Mouse (Mus musculus): ENCODE measurements around the gene Tiam2.
A peak's percentile ranks its signal among the peaks of the same experiment; 100 is the strongest.

Gene Tiam2

DNA sequence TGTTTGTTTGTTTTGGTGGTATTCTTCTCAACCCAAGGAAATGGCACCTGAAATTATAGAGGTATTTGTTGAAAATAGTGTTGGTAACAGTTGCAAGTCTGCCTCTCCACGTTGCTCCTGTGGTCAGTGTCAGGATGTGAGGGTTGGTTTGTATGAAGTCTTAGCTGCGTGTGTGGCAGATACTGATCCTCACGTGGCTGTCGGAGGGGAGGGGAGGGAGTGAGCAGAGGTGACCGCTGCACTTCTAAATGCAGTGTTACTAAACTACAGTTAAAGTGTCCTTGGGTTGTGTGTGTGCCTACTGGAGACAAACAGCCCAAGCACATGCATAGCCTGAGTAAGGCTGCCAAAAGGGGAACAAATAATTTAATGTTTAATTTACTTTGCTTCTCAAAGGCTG lies 164.7 kb downstream of the Tiam2 start:
- peak in 1 of 2 experiments; percentile 69 for DNase-seq (ENCODE audit: inconsistent age in 2 of 2, low spot score in 1 of 2)

DNA sequence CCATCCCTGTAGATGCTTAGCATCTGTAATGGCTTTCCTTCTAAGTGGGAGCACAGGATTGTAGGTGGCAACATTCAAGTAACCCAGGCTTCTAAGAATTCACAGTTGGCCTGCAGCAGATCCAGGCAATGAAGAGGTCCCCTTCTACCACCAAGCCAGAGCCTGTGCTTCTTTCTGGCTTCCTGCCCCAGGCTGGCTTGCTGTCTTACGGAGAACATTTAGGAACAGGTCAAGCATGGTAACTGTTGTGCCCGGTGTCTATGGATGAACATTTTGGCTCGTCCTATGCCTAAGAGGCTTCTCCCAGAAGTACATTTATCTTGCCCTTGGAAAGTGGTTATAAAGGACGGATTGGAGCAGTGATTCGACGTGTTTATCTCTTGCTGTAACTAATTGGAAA lies 165.3 kb downstream of the Tiam2 start:
- peak in 1 of 2 experiments; percentile 53 for DNase-seq (ENCODE audit: inconsistent age in 2 of 2, low spot score in 1 of 2)

DNA sequence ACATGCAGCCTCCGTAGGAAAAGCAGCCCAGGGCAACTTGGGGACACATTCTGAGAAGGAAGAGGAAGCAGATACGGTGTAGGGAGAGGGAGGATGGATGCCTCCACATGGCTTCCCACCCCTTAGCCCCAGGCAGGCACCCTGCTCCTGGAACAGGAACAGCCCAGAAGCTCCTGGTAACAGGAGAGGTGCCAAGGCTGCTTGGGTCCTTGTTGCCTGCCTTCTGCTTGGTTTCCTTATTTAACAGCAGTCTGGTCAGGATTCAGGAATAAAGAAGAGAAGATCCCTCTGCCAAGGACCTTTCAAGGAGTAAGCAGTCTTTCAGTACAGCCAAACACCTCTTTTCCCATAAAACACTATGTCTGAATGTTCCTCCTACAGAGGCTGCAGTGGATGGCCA lies 169.2 kb downstream of the Tiam2 start:
- no peak for DNase-seq (ENCODE audit: inconsistent age in 2 of 2, low spot score in 1 of 2)

DNA sequence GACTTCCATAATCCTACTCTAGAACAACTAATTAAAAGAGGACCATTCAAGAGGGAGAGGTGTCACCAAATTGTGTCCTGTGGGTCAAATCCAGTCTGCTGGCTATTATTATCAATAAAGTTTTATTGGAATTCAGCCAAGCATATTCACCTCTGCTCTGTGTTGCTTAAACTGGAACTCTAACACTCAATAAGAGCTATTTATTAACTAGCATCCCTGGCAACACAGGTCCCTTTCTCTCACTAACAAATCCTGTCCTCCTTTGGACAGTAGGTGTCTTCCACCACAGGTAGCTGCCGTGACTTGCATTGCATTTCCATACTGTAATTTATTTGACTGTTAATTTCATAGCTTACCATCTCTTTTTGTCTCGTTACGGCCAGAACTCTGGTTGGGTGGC lies 169.7 kb downstream of the Tiam2 start:
- DNase-seq (ENCODE audit: inconsistent age in 2 of 2, low spot score in 1 of 2): no peak

DNA sequence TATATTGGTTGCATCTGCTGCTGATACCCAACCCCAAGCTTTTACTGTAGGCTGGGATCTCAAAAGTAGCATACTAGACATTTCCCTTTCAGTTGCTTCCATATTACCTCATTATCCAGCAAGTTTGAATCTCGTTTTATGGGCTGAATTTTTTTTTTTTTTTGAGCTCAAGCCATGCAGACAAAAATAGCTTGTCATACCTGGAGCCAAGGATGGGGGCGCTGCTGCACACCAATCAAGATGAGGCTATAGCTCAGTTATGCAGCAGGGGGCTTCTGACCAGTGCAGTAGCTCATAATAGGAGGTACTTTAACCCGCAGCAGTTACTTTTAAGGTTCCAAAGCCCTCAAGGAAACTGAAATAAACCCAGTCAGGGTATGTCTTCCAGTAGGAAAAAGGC lies 171.7 kb downstream of the Tiam2 start:
- peak in 1 of 2 experiments; percentile 79 for DNase-seq (ENCODE audit: inconsistent age in 2 of 2, low spot score in 1 of 2)

DNA sequence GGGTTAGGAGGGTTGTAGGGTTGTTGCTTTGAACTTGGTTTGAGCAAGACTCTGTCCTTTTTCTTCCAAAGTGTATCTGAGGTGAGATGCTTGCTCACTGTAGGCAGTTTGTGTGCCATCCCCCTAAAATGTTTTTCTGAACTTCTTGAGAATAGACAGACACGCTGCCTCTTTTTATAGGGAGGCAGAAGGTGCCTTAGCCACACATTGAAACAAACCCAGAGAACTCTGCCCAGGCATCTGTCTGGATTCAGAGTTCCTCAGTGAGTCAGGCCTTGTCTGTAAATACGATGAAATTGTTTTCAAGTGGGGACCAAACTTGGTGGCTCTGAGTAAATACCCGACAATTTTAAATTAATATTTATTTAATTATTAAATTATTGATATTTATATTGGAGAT lies 172.2 kb downstream of the Tiam2 start:
- no peak for DNase-seq (ENCODE audit: inconsistent age in 2 of 2, low spot score in 1 of 2)

DNA sequence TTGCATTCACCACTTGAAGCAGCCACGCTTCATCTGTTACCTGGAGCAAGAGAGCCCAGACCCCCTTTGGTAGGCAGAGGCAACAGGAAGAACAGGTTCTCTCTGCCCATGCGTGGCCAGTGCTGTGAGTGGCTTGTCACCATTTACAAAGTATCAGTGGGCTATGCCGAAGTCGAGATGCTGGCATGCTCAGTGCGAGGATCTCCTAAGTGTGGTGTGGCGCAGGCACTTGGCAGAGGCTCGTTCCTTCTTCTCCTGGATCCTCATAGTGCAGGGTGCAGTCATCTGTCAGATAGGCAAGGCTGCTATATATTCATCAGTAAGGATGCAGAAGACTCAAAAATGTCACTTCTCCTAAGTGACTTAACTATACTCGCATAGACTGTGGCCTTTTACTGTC lies 173.1 kb downstream of the Tiam2 start:
- no peak for DNase-seq (ENCODE audit: inconsistent age in 2 of 2, low spot score in 1 of 2)

DNA sequence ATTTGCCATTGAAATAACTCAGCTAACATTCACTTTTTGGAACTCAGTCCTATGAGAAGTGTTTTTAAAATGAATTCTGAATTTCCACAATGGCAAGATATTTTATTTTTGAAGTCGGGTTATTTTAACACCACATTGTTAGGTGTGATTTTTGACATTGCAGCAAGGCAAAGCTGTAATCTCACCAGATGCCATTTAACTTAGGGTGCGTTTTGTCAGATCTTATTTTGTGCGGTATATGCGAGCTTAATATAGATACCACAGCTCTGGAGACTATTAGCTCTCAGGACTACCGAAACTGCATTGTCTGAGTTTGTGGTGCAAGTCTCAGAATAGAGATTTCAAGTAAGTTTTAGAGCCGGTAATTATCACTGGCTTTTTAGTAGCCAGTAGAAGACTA lies 173.7 kb downstream of the Tiam2 start:
- DNase-seq (ENCODE audit: inconsistent age in 2 of 2, low spot score in 1 of 2): no peak

DNA sequence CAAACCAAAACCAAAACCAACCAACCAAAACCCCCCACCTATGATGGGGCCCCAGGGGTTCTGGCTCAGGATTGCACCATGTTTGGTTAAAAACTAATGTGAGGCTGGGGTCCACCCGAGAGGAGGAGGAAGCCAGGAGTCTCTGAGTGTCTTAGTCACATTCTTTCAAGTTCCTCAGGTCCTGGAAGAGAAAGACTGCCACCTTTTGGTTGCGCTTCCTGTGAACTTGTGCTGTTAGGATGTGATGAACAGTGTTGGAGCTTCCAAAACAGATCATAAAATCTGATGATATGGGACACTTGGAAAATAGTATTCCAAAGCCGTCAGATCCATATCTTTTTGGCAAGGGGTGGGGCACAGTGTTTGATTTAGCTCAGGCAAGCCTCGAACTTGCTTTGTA lies 174.6 kb downstream of the Tiam2 start:
- DNase-seq (ENCODE audit: inconsistent age in 2 of 2, low spot score in 1 of 2): no peak

DNA sequence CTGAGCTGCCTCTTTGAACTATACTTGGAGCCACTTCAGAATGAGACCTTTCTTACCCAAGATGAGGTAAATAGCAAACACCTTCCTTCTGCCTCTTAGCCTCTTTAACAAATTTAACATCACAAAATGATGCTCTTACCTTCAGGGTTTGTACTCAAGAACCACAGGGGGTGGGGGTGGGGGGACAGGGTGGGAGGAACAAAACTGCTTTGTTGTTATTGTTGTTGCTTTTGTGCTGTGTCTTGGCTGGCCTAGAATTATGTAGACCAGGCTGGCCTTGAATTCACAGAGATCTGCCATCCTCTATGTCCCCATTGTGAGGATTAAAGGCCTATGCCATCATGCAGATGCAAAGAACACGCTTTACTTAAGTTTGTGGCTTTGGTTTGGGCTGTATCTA lies 179.3 kb downstream of the Tiam2 start:
- DNase-seq (ENCODE audit: inconsistent age in 2 of 2, low spot score in 1 of 2): no peak

DNA sequence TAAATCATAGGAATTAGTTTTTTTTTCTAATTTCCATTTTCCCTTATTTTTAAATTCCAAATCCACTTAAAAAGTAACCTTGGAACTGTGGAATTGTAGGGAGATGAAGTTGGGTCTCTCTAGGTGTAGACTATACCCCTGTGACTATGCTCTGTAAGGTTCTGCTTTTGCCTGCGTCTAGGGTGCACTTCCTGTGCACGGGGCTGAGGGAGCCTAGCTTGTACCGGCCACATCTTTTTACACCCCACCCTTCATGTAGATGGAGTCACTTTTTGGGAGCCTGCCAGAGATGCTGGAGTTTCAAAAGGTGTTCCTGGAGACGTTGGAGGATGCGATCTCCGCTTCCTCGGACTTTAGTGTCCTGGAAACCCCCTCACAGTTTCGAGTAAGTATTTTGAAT lies 180.1 kb downstream of the Tiam2 start:
- no peak for DNase-seq (ENCODE audit: inconsistent age in 2 of 2, low spot score in 1 of 2)

DNA sequence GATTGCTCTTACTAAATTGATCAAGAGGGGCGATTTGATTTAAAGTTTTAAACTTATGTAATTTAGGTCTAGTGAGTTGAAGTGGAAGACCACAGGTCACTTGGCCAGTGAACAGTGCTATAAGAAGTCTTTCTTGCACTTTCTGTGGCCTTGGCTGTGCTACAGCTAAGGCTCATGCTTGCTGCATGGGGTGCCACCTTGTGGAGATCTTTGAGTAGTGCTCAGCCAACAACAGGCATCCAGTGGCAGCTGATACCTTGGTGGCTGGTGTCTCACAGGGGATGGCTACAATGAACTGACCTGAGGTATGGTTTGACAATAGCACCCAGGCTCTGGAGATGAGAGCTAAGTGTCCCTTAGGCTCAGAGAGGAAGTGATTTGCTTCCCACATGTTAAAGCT lies 183.5 kb downstream of the Tiam2 start:
- peak; percentile 66 to 89 for DNase-seq (ENCODE audit: inconsistent age in 2 of 2, low spot score in 1 of 2)

DNA sequence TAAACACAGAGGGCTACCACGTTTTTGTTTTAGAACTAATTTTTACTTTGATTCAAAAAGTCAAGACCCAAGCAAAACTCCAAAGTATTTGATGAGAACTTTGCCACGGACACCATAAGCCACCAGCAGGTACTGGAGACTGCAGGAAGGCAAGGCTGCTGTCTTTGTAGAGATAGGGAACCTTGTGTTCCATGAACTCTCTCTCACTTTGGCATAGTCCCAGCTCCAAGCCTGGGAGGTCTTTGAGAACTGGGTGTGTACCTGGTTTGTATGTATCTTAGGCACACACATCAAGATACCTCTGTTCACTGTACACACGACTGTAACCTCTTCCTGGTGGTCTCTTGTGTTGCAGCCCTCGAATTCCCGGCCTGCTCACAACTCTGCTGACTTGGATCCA lies 187.9 kb downstream of the Tiam2 start:
- DNase-seq (ENCODE audit: inconsistent age in 2 of 2, low spot score in 1 of 2): no peak

DNA sequence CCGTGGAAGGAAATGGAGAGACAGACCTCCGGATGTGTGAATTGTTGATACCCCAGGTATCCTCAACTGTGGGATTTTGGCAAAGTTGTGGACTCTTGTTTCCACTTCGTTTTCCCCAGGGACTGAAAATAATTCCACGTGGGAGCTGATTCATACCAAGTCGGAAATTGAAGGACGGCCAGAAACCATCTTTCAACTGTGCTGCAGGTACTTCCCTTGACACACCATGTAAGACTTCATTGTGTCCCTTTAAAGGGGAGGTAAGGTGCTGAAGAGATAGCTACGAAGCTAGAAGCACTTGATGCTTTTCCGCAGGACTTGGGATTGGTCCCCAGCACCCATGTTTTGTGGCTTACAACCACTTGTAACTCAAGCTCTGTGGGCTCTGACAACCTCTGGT lies 189.5 kb downstream of the Tiam2 start:
- no peak for DNase-seq (ENCODE audit: inconsistent age in 2 of 2, low spot score in 1 of 2)

DNA sequence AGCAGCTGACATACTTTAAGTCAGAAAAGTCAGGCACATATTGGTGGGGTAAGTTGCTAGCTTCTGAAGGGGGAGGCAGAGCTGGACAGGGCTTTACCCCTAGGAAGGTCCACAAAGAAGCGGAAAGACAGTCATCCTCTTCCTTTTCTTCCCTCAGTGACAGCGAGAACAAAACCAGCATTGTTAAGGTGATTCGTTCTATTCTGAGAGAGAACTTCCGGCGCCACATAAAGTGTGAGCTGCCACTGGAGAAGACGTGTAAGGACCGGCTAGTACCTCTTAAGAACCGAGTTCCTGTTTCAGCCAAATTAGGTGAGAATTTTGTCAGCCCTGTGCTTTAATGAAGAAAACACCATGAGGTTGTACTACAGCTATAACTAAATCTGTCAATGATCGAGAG lies 190.0 kb downstream of the Tiam2 start:
- DNase-seq (ENCODE audit: inconsistent age in 2 of 2, low spot score in 1 of 2): no peak

DNA sequence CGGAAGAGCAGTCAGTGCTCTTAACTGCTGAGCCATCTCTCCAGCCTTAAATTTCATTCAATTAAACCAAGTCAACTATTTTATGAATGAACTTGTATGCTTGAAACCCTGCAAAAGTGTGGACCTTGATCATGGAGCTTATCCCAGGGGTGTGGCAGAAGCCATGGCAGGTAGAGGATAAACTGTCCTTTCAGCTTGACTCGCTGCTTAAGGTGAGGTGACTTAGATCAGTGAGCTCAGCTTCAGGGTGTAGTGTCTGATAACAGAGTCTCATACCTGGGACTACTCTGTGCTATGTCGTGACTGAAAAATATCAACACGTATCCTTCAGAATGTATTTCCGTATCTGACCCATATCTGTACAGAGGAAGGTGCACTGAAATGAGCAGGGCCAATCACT lies 194.0 kb downstream of the Tiam2 start:
- no peak for DNase-seq (ENCODE audit: inconsistent age in 2 of 2, low spot score in 1 of 2)

DNA sequence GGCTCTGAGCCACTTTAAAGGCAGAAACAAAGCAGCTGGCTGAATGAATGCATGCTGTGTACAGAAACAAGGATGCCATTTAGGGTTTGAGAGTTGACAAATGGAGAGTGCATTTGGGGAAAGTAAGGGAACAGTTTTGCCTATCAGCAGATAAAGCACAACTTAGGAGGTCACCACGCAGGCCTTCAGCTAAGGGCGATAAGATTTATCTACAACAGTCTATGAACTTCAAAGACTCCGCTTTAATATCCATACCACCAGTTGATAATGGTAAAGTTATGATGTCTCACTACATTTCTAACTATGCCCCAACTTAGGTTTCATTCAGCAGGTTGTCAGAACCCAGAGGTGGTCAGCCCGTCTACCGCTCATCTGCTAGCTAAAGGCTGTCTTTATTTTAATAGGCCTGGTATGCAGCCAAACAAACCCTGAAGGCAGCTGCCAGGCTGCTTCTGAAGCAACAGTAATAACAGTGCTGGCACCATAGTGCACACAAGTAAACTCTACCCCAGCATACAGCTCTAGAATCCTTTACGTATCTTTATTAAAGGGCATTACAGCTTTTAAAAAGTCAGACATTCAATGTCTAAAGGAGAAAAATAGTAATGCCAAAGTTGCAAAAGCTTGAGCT lies 201.6 kb downstream of the Tiam2 start:
- DNase-seq (ENCODE audit: inconsistent age in 2 of 2, low spot score in 1 of 2): peak in 1 of 2 experiments; percentile 40

DNA sequence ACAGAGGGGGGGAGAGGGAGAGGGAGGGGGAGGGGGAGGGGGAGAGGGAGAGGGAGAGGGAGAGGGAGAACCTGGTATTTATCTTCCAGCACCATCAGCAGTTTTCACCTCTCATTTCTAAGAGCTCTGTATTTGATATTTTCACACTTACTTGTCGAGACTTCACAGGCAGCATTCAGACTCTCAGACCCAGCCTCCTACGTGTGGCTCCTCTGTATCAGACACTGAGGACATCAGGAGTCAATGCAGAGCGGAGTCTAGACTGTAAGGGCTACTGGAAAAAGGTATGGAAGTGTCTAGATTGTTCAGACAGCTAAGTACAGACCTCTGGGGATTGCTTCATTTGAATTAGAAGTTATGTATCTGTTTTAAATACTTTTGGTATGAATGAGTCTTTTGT lies 203.2 kb downstream of the Tiam2 start:
- no peak for DNase-seq (ENCODE audit: inconsistent age in 2 of 2, low spot score in 1 of 2)

DNA sequence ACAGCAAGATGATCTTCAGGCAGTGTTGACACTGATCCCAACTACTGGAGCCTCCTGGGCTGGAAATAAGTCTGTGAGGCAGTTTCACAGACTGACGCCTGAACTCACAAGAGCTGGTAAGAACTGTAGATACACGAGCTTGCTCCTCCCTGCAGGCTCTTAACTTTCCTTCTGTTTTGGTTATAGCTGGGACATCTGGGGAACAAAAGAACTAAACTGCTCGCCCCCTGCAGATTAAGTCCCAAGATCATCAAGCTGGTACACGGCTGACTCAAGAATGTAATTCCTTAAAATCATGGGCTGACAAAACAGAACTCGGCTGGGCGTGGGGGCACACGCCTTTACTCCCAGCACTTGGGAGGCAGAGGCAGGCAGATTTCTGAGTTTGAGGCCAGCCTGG lies 204.2 kb downstream of the Tiam2 start:
- no peak for DNase-seq (ENCODE audit: inconsistent age in 2 of 2, low spot score in 1 of 2)

DNA sequence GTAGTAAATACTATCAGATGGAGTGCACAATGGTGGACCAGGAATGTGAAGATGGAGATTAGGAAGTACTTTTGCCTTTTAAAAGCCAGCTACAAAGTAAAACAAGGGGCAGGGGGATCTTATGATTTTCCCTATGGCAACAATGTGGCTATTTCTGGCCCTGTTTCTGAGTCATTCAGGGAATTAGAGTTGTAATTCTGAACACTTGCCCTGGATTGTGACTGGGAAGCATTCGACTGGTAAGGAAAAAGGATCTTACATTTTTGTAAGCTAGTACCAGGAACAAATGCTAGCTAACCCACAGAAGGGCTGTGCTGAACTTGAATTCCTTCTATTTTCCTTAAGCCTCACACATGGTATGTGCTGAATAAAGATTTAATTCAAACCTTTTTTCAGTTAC lies 205.3 kb downstream of the Tiam2 start:
- no peak for DNase-seq (ENCODE audit: inconsistent age in 2 of 2, low spot score in 1 of 2)

DNA sequence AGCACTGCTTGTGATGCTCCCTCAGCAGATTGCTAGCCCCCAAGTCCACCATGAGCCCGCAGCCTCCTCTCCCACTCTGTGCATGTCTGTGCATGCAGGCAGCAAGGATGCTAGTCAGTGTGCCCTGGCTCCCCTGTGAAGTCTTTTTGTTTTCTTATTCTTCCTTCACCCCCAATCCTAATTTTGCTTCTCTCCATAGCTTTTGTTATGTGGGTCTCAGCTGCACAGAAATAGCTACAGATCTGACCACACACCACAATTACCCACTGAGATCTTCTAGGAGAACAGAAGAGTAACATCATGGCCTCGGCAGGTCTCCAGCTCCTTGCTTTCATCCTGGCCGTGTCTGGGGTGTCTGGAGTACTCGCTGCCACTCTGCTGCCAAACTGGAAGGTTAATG lies 205.9 kb downstream of the Tiam2 start, which contains the start of gene Cldn20:
Gene Cldn20, plus strand, starts transcription at position 301 of the 400 bp plus-strand sequence.
- no peak for DNase-seq (ENCODE audit: inconsistent age in 2 of 2, low spot score in 1 of 2)

DNA sequence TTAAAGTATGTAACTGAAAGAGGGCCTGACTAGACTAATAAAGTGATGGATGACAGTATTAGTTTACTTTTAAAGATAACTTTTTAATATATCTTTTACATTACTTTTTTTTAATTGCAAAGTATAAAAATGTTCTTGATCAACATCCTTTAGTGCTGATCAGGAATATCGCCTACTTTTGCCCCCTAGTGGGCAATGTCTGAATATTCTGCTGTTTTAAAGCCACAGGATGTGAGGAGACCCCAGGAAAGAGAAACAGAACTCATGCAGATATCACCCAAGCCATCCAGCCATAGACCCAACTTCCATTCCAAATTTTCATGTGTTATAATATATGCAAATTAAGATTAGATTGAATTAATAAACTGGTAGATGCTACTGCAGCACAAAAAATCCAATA lies 207.1 kb downstream of the Tiam2 start:
- DNase-seq (ENCODE audit: inconsistent age in 2 of 2, low spot score in 1 of 2): no peak

DNA sequence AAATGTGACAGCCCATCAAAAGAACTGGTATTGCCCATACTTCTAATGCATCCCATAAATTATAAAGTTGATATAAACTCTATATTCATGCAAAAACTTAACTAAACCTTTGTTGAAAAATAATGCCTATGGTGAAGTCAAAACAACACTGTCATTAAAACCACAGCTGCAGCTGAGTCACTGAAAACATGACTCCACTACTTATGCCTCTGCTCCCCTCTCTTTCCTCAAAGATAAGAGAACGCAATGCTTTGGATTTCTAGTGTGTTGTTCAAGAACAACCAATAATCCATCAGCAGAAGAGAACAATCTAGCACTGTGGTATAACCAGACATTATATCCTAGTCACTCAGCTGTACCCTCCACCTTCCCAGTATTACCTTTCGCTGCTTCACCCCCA lies 213.9 kb downstream of the Tiam2 start:
- DNase-seq (ENCODE audit: inconsistent age in 2 of 2, low spot score in 1 of 2): no peak

DNA sequence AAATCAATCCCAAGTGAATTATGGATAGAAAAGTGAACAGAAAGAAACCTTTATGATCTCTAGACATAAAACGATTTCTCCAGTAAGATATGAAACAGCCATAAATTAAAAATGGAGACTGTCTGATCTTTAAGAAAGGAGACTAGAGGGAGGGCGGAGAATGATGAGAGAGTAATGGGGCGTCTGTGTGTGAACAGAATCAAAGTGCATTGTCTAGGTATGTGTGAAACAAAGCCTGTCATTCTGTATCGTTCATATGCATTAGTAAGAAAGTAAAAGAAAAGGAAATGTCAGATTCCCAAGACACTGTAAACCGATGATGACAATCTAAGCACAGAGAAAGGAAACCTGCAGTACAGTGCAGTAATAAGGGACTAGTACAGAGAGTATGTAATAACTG lies 214.7 kb downstream of the Tiam2 start:
- no peak for DNase-seq (ENCODE audit: inconsistent age in 2 of 2, low spot score in 1 of 2)

All from adrenal gland, adult (tissue).